Mouse (Mus musculus): ENCODE measurements around the gene Zc3h12a.

DNA sequence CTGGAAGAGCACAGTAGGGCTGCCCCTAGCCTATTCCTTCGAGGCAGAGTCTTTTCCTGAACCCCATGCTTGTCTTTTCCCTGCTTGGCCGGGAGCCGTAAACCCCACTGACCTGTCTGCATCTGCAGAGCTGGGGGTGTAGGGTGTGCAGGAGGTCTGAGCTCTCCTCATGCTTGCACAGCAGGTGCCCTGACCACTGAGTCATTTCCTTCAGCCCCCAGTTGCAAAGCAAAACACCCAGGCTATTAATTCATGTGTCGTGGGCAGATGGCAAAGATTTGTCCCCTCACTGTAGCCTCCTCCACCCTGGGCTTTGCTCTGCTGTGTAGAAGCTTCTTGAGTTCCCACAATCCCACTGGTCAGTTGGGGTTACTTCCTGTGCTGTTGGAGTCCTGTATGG lies 30.2 kb downstream of the Zc3h12a start:
- TF ChIP-seq POLR2A (IDR thresholded peaks at IDR 0.05; ENCODE audit: borderline replicate concordance, insufficient read depth, low read length) = no peak
- no peak for TF ChIP-seq CTCF (IDR thresholded peaks at IDR 0.05; ENCODE audit: borderline replicate concordance, insufficient read depth, low read depth, low read length)
